Mouse (Mus musculus) intestine, embryonic 14.5 days (tissue): ENCODE results near the gene Zdhhc1. TPM values are rescaled to one million over a fixed set of nuclear protein-coding genes. Genes with fewer than 3 reads are reported as not detected.

ENCODE experiments used
- ATAC-seq: fragments of 200-750 bp; cut with Nextera tagmentation; replicated peaks from 2 replicates; pipeline ENCODE4 v1.8.0; 2017; ENCODE audit warnings: low read depth, moderate number of reproducible peaks, moderate TSS enrichment, moderate library complexity; ENCODE audit not compliant: low FRiP score, low TSS enrichment
- DNase-seq: peaks from one replicate; pipeline ENCODE4 v3.0.0-alpha.2; 2018; ENCODE audit warnings: low spot score
- H3K27ac ChIP-seq: fragments of 300-500 bp; sonication (generic); 2 replicates; pipeline ENCODE4 v1.5.1; 2014; ENCODE audit warnings: low read depth, mild to moderate bottlenecking, control low read depth
- H3K27me3 ChIP-seq: fragments of 300-500 bp; sonication (generic); replicated peaks from 2 replicates; pipeline ENCODE4 v1.6.1; 2014; ENCODE audit warnings: low read length, control low read depth; ENCODE audit not compliant: control insufficient read depth, insufficient read depth
- H3K36me3 ChIP-seq: fragments of 300-500 bp; sonication (generic); 2 replicates; pipeline ENCODE4 v1.6.1; 2014; ENCODE audit warnings: low read length, control low read depth; ENCODE audit not compliant: control insufficient read depth, insufficient read depth
- H3K4me1 ChIP-seq: fragments of 300-500 bp; sonication (generic); replicated peaks from 2 replicates; pipeline ENCODE4 v1.6.1; 2014; ENCODE audit warnings: low read length, control low read depth, mixed read lengths; ENCODE audit not compliant: control insufficient read depth, insufficient read depth
- H3K4me2 ChIP-seq: fragments of 300-500 bp; sonication (generic); 2 replicates; pipeline ENCODE4 v1.6.1; 2014; ENCODE audit warnings: low read length
- H3K4me3 ChIP-seq: fragments of 300-500 bp; sonication (generic); 2 replicates; pipeline ENCODE4 v1.5.1; 2014; ENCODE audit warnings: low read depth, low read length, control low read depth, mixed read lengths
- H3K9ac ChIP-seq: fragments of 300-500 bp; sonication (generic); 2 replicates; pipeline ENCODE4 v1.6.1; 2014; ENCODE audit warnings: mild to moderate bottlenecking, low read length
- H3K9me3 ChIP-seq: fragments of 300-500 bp; sonication (generic); 2 replicates; pipeline ENCODE4 v1.6.1; 2016; ENCODE audit warnings: low read length, control low read depth; ENCODE audit not compliant: control insufficient read depth
- WGBS: fragments of 180-500 bp; shearing (Covaris S2); extraction: QIAGEN DNeasy Blood & Tissue Kit; methylation state at CpG from one replicate; pipeline ENCODE4 v1.1.7; 2014; 5-methylcytosine and 5-hydroxymethylcytosine counted together
- polyA plus RNA-seq: library from polyadenylated mRNA; unstranded; fragments of >200 nt; fragmentation: Nextera tagmentation; extraction: Ambion mirVana; gene quantifications from 2 replicates; pipeline ENCODE4 v1.2.1, GENCODE M21; 2014

Zdhhc1 gene
- polyA plus RNA-seq, 1 experiment from 2014 or later = 25.2 TPM

DNA sequence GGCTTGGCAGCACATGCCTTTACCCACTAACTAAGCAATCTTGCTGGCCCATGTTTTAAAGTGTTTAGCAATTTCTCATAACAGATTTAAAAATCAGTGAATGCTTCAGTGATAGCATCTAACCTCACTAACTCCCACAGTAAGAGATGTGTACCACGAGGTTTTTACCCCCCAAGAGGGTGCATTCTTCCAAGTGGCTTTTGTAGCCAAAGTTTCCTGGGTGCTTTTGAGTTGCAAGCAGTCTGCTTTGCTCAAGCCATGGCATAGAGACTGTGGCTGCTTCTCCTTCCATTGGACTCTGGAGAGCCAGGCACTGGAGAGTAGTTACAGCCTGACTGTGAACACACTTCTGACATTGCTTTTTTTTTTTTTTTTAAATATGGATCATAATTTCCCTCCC lies 7.4 kb downstream of the Zdhhc1 start:
- WGBS = 41% methylated on average over 1 of the region's 1 CpGs
- no peak overlapping the region for H3K4me2 ChIP-seq
- no peaks in the 10 kb centered on the region for H3K9me3 ChIP-seq
- H3K36me3 ChIP-seq = peaks cover 10% of the 10 kb centered on the region; the same call in 1 of the 2 replicates
- no peak for DNase-seq
- no peak overlapping the region for H3K9ac ChIP-seq
- H3K4me3 ChIP-seq = no peak overlapping the region
- no peak for ATAC-seq
- no peak overlapping the region for H3K27ac ChIP-seq
- H3K27me3 ChIP-seq = no peaks in the 10 kb centered on the region
- 0 out of 2 replicates have a peak, but pooled peaks cover 2% of the 10 kb centered on the region for H3K4me1 ChIP-seq

- no peaks in the 10 kb centered on the region for H3K27me3 ChIP-seq
- no peak overlapping the region for H3K4me2 ChIP-seq
- no peak for DNase-seq
- H3K9ac ChIP-seq = no peak overlapping the region
- peaks cover 14% of the 10 kb centered on the region; the same call in 1 of the 2 replicates for H3K36me3 ChIP-seq
- H3K27ac ChIP-seq = no peak overlapping the region
- H3K4me1 ChIP-seq = no peaks in the 10 kb centered on the region
- H3K9me3 ChIP-seq = no peaks in the 10 kb centered on the region
- no peak overlapping the region for H3K4me3 ChIP-seq
- no peak for ATAC-seq
- 67% methylated on average over 3 of the region's 3 CpGs for WGBS
Observed at GRCm38 (mm10) chr8:105488082-105488481, 8.6 kb downstream of the Zdhhc1 start.

DNA sequence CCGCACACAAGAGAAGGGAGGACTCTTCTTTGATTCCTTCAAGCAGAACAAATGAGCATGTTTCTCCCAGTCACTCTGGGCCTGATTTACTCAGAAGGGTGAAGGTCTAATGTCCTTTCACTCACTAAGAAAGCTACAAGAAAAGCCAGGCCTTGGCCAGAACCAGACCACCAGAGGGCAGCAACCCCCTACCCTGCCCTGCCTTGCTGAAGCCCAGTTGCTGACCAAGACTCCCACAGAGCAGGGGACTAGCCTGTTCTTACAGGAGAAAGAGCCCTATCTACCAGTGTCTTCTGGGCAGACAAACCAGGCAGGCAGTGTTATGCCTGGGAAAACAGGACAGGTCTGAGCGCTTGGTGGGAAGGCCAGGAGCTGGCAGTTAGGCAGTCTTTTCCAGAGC lies 12.3 kb downstream of the Zdhhc1 start:
- H3K9ac ChIP-seq = no peak overlapping the region
- no peak overlapping the region for H3K4me2 ChIP-seq
- H3K9me3 ChIP-seq = no peaks in the 10 kb centered on the region
- 0 out of 2 replicates have a peak, but pooled peaks cover 3% of the 10 kb centered on the region for H3K4me1 ChIP-seq
- WGBS = 55% methylated on average over 2 of the region's 2 CpGs
- DNase-seq = peak; percentile 82
- ATAC-seq = no peak
- no peaks in the 10 kb centered on the region for H3K27me3 ChIP-seq
- H3K27ac ChIP-seq = no peak overlapping the region
- peaks cover 14% of the 10 kb centered on the region; the same call in 1 of the 2 replicates for H3K36me3 ChIP-seq
- no peak overlapping the region for H3K4me3 ChIP-seq

GRCm38 (mm10) chr8:105484030-105484368 lies 12.7 kb downstream of the Zdhhc1 start:
- Histone ChIP-seq H3K9me3 (no peaks in the 10 kb centered on the region), H3K27me3 (no peaks in the 10 kb centered on the region), H3K9ac (no peak overlapping the region), H3K4me2 (no peak overlapping the region), H3K4me3 (no peak overlapping the region), H3K36me3 (peaks cover 14% of the 10 kb centered on the region; the same call in 1 of the 2 replicates), H3K4me1 (0 out of 2 replicates have a peak, but pooled peaks cover 3% of the 10 kb centered on the region), H3K27ac (no peak overlapping the region)
- 60% methylated on average over 3 of the region's 3 CpGs for WGBS
- no peak for DNase-seq
- ATAC-seq = peak; percentile 14; the same call in 1 of the 2 replicates

GRCm38 (mm10) chr8:105483212-105484029 lies 13.3 kb downstream of the Zdhhc1 start:
- ATAC-seq (peak; percentile 28; the same call in 1 of the 2 replicates), DNase-seq (no peak)
- Histone ChIP-seq H3K4me2 (no peak overlapping the region), H3K9ac (no peak overlapping the region), H3K27ac (no peak overlapping the region), H3K36me3 (peaks cover 14% of the 10 kb centered on the region; the same call in 1 of the 2 replicates), H3K4me1 (0 out of 2 replicates have a peak, but pooled peaks cover 3% of the 10 kb centered on the region), H3K4me3 (no peak overlapping the region), H3K9me3 (no peaks in the 10 kb centered on the region), H3K27me3 (no peaks in the 10 kb centered on the region)
- 40% methylated on average over 14 of the region's 14 CpGs for WGBS

DNA sequence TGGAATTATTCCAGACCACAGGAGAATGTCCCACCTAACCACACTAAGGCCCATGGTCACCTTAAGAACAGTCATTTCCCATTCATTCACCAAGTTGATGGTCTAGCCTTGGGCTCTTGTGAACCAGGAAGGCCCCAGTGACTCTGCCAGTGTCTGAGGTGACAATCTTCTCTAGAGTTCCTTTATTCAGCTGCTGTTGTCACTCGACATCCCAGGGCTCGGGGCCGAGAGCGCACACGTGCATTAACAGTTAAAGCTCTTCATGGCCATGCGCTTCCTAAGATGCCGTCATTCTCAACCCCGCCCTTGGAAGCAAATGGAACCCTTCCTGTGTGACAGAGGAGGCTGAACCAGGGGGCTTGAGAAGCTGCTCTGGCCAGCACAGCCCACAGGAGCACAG lies 14.6 kb downstream of the Zdhhc1 start:
- 75% methylated on average over 8 of the region's 8 CpGs for WGBS
- ATAC-seq = no peak

GRCm38 (mm10) chr8:105481453-105481852 lies 15.2 kb downstream of the Zdhhc1 start:
- no peak for DNase-seq
- Histone ChIP-seq H3K9me3 (no peaks in the 10 kb centered on the region), H3K27ac (no peak overlapping the region), H3K4me1 (0 out of 2 replicates have a peak, but pooled peaks cover 3% of the 10 kb centered on the region), H3K4me2 (no peak overlapping the region), H3K4me3 (no peak overlapping the region), H3K27me3 (no peaks in the 10 kb centered on the region), H3K36me3 (peaks cover 14% of the 10 kb centered on the region; the same call in 1 of the 2 replicates), H3K9ac (no peak overlapping the region)
- 74% methylated on average over 6 of the region's 6 CpGs for WGBS
- ATAC-seq = no peak

More for the DNA sequence above, 14.6 kb downstream of the Zdhhc1 start:
- Histone ChIP-seq H3K9me3 (no peaks in the 10 kb centered on the region), H3K27me3 (no peaks in the 10 kb centered on the region), H3K9ac (no peak overlapping the region), H3K4me3 (no peak overlapping the region), H3K27ac (no peak overlapping the region), H3K4me1 (0 out of 2 replicates have a peak, but pooled peaks cover 3% of the 10 kb centered on the region), H3K4me2 (no peak overlapping the region), H3K36me3 (peaks cover 14% of the 10 kb centered on the region; the same call in 1 of the 2 replicates)
- no peak for DNase-seq

DNA sequence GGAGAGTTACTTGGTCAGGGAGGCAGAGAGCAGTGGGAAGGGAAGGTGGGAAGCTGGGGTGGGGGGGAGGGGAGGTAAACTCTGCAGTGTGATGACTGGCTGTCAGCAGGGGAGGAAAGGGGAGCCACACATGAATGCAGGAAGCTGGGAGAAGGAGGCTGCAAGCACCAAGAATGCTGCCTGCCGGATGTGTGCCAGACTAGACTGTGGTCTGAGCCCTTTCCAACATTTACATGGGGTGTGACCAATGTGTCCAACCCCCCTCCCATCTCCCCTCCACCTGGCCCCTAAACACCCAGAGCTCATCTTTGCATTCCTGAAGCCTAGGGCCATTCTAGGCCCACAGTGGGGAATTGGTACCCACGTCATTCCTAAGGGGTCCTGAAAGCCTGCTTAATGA lies 15.7 kb downstream of the Zdhhc1 start:
- H3K4me2 ChIP-seq = no peak overlapping the region
- no peak overlapping the region for H3K27ac ChIP-seq
- DNase-seq (no peak), ATAC-seq (no peak)
- no peak overlapping the region for H3K4me3 ChIP-seq
- H3K36me3 ChIP-seq = peaks cover 14% of the 10 kb centered on the region; the same call in 1 of the 2 replicates
- no peaks in the 10 kb centered on the region for H3K27me3 ChIP-seq
- H3K4me1 ChIP-seq = 0 out of 2 replicates have a peak, but pooled peaks cover 3% of the 10 kb centered on the region
- no peaks in the 10 kb centered on the region for H3K9me3 ChIP-seq
- no peak overlapping the region for H3K9ac ChIP-seq
- 49% methylated on average over 2 of the region's 2 CpGs for WGBS
